Mouse (Mus musculus) thymus, adult 2 months (tissue): ENCODE data around the gene Glis1.

ENCODE experiments used
- CTCF ChIP-seq: fragments of 200-500 bp; IDR thresholded peaks from 2 replicates; pipeline ENCODE4 v1.5.1; 2012; ENCODE audit warnings: mild to moderate bottlenecking, control low read depth, low read length, moderate library complexity, borderline replicate concordance; ENCODE audit not compliant: control insufficient read depth, poor library complexity, insufficient read depth; ENCODE audit errors: extremely low read depth
- POLR2A ChIP-seq: fragments of 200-500 bp; IDR thresholded peaks from 2 replicates; pipeline ENCODE4 v1.6.1; 2012; ENCODE audit warnings: mild to moderate bottlenecking, low read length, control low read depth, moderate library complexity; ENCODE audit not compliant: control insufficient read depth, poor library complexity, insufficient read depth; ENCODE audit errors: extremely low read depth

GRCm38 (mm10) chr4:107586391-107586790 lies 152.0 kb downstream of the Glis1 start:
- no peak for TF ChIP-seq POLR2A
- no peak for TF ChIP-seq CTCF
